Mouse (Mus musculus): ENCODE measurements at regions not wholly inside any gene's neighbourhood (a gene's known extent, or its start where the extent isn't known, plus 50 kb on each side); places are given as distances from the start of the nearest gene placed in this dataset.

- H3K36me3 ChIP-seq (ENCODE audit: control insufficient read depth, insufficient read depth, low read length) = no peaks in the 10 kb centered on the region
- H3K27ac ChIP-seq (ENCODE audit: low read depth, low read length) = no peak overlapping the region
- no peak overlapping the region for H3K9ac ChIP-seq (ENCODE audit: low read length)
- DNase-seq (ENCODE audit: low spot score) = no peak
- no peaks in the 10 kb centered on the region for H3K9me3 ChIP-seq (replicated peaks; ENCODE audit: control insufficient read depth, low read length)
- no peak overlapping the region for H3K4me2 ChIP-seq (ENCODE audit: low read length)
- no peak overlapping the region for H3K4me3 ChIP-seq (ENCODE audit: low read depth, low read length)
- no peak for ATAC-seq
- no peaks in the 10 kb centered on the region for H3K4me1 ChIP-seq (ENCODE audit: control insufficient read depth, insufficient read depth, low read length)
- 84% methylated on average over 4 of the region's 4 CpGs for WGBS
- H3K27me3 ChIP-seq (replicated peaks; ENCODE audit: control insufficient read depth, insufficient read depth, low read length) = no peaks in the 10 kb centered on the region
Observed at GRCm38 (mm10) chr12:15965921-15966320, 149.2 kb upstream of the Trib2 start.

GRCm38 (mm10) chr12:15964073-15964472 lies 147.4 kb upstream of the Trib2 start:
- Histone ChIP-seq H3K9me3 (replicated peaks; ENCODE audit: control insufficient read depth, low read length) (no peaks in the 10 kb centered on the region), H3K36me3 (ENCODE audit: control insufficient read depth, insufficient read depth, low read length) (no peaks in the 10 kb centered on the region), H3K4me2 (ENCODE audit: low read length) (no peak overlapping the region), H3K4me1 (ENCODE audit: control insufficient read depth, insufficient read depth, low read length) (no peaks in the 10 kb centered on the region), H3K9ac (ENCODE audit: low read length) (no peak overlapping the region), H3K4me3 (ENCODE audit: low read depth, low read length) (no peak overlapping the region), H3K27ac (ENCODE audit: low read depth, low read length) (no peak overlapping the region), H3K27me3 (replicated peaks; ENCODE audit: control insufficient read depth, insufficient read depth, low read length) (no peaks in the 10 kb centered on the region)
- 92% methylated on average over 4 of the region's 4 CpGs for WGBS
- ATAC-seq (no peak), DNase-seq (ENCODE audit: low spot score) (no peak)

GRCm38 (mm10) chr12:15961834-15962233 lies 145.1 kb upstream of the Trib2 start:
- no peaks in the 10 kb centered on the region for H3K4me1 ChIP-seq (ENCODE audit: control insufficient read depth, insufficient read depth, low read length)
- no peak overlapping the region for H3K4me2 ChIP-seq (ENCODE audit: low read length)
- H3K27ac ChIP-seq (ENCODE audit: low read depth, low read length) = no peak overlapping the region
- 89% methylated on average over 2 of the region's 2 CpGs for WGBS
- no peak overlapping the region for H3K9ac ChIP-seq (ENCODE audit: low read length)
- no peak for DNase-seq (ENCODE audit: low spot score)
- H3K4me3 ChIP-seq (ENCODE audit: low read depth, low read length) = no peak overlapping the region
- H3K27me3 ChIP-seq (replicated peaks; ENCODE audit: control insufficient read depth, insufficient read depth, low read length) = no peaks in the 10 kb centered on the region
- no peaks in the 10 kb centered on the region for H3K36me3 ChIP-seq (ENCODE audit: control insufficient read depth, insufficient read depth, low read length)
- no peak for ATAC-seq
- H3K9me3 ChIP-seq (replicated peaks; ENCODE audit: control insufficient read depth, low read length) = no peaks in the 10 kb centered on the region

GRCm38 (mm10) chr12:15937443-15938237 lies 120.9 kb upstream of the Trib2 start:
- no peaks in the 10 kb centered on the region for H3K27me3 ChIP-seq (replicated peaks; ENCODE audit: control insufficient read depth, insufficient read depth, low read length)
- no peak overlapping the region for H3K4me2 ChIP-seq (ENCODE audit: low read length)
- H3K9me3 ChIP-seq (replicated peaks; ENCODE audit: control insufficient read depth, low read length) = no peaks in the 10 kb centered on the region
- H3K9ac ChIP-seq (ENCODE audit: low read length) = no peak overlapping the region
- WGBS = 15% methylated on average over 8 of the region's 8 CpGs
- H3K4me3 ChIP-seq (ENCODE audit: low read depth, low read length) = no peak overlapping the region
- no peaks in the 10 kb centered on the region for H3K36me3 ChIP-seq (ENCODE audit: control insufficient read depth, insufficient read depth, low read length)
- no peak overlapping the region for H3K27ac ChIP-seq (ENCODE audit: low read depth, low read length)
- H3K4me1 ChIP-seq (ENCODE audit: control insufficient read depth, insufficient read depth, low read length) = peaks cover 4% of the 10 kb centered on the region; the same call in 1 of the 2 replicates
- peak; percentile 2 for DNase-seq (ENCODE audit: low spot score)
- no peak; the same call in 1 of the 2 replicates for ATAC-seq

DNA sequence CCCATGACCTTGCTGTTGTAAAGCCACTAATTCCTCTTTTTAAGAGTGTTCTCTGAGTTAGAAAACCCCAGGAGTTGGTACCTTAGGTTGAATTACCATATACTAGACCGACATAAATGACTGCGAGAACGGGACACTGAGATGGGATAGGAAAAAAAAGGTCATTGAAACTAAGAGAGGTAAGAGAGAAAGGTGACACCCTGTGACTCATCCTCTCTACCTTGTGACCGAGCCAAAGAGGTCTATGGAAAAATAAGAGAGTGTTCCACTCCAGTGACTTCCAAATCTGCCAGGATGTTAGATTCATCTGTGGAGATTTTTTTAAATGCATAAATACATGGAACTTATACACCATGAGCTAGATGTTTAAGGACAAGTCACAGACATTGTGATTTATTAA lies 115.3 kb upstream of the Trib2 start:
- Histone ChIP-seq H3K9me3 (replicated peaks; ENCODE audit: control insufficient read depth, low read length) (no peaks in the 10 kb centered on the region), H3K27me3 (replicated peaks; ENCODE audit: control insufficient read depth, insufficient read depth, low read length) (no peaks in the 10 kb centered on the region), H3K4me3 (ENCODE audit: low read depth, low read length) (no peak overlapping the region), H3K4me1 (ENCODE audit: control insufficient read depth, insufficient read depth, low read length) (no peaks in the 10 kb centered on the region), H3K9ac (ENCODE audit: low read length) (no peak overlapping the region), H3K4me2 (ENCODE audit: low read length) (no peak overlapping the region), H3K36me3 (ENCODE audit: control insufficient read depth, insufficient read depth, low read length) (no peaks in the 10 kb centered on the region), H3K27ac (ENCODE audit: low read depth, low read length) (no peak overlapping the region)
- ATAC-seq = no peak
- DNase-seq (ENCODE audit: low spot score) = no peak
- 88% methylated on average over 4 of the region's 4 CpGs for WGBS

GRCm38 (mm10) chr12:15931535-15931934 lies 114.8 kb upstream of the Trib2 start:
- no peaks in the 10 kb centered on the region for H3K27me3 ChIP-seq (replicated peaks; ENCODE audit: control insufficient read depth, insufficient read depth, low read length)
- no peaks in the 10 kb centered on the region for H3K36me3 ChIP-seq (ENCODE audit: control insufficient read depth, insufficient read depth, low read length)
- H3K9me3 ChIP-seq (replicated peaks; ENCODE audit: control insufficient read depth, low read length) = no peaks in the 10 kb centered on the region
- no peak overlapping the region for H3K27ac ChIP-seq (ENCODE audit: low read depth, low read length)
- no peak overlapping the region for H3K4me3 ChIP-seq (ENCODE audit: low read depth, low read length)
- H3K4me2 ChIP-seq (ENCODE audit: low read length) = no peak overlapping the region
- DNase-seq (ENCODE audit: low spot score) = no peak
- no peak for ATAC-seq
- no peaks in the 10 kb centered on the region for H3K4me1 ChIP-seq (ENCODE audit: control insufficient read depth, insufficient read depth, low read length)
- H3K9ac ChIP-seq (ENCODE audit: low read length) = no peak overlapping the region
- WGBS = 91% methylated on average over 4 of the region's 4 CpGs

- no peaks in the 10 kb centered on the region for H3K4me1 ChIP-seq (ENCODE audit: control insufficient read depth, insufficient read depth, low read length)
- DNase-seq (ENCODE audit: low spot score) = no peak
- no peak overlapping the region for H3K27ac ChIP-seq (ENCODE audit: low read depth, low read length)
- H3K36me3 ChIP-seq (ENCODE audit: control insufficient read depth, insufficient read depth, low read length) = no peaks in the 10 kb centered on the region
- 95% methylated on average over 3 of the region's 3 CpGs for WGBS
- H3K9me3 ChIP-seq (replicated peaks; ENCODE audit: control insufficient read depth, low read length) = no peaks in the 10 kb centered on the region
- no peak overlapping the region for H3K9ac ChIP-seq (ENCODE audit: low read length)
- ATAC-seq = no peak
- no peak overlapping the region for H3K4me2 ChIP-seq (ENCODE audit: low read length)
- no peaks in the 10 kb centered on the region for H3K27me3 ChIP-seq (replicated peaks; ENCODE audit: control insufficient read depth, insufficient read depth, low read length)
- H3K4me3 ChIP-seq (ENCODE audit: low read depth, low read length) = no peak overlapping the region
Observed at GRCm38 (mm10) chr12:15930155-15930554, 113.4 kb upstream of the Trib2 start.

DNA sequence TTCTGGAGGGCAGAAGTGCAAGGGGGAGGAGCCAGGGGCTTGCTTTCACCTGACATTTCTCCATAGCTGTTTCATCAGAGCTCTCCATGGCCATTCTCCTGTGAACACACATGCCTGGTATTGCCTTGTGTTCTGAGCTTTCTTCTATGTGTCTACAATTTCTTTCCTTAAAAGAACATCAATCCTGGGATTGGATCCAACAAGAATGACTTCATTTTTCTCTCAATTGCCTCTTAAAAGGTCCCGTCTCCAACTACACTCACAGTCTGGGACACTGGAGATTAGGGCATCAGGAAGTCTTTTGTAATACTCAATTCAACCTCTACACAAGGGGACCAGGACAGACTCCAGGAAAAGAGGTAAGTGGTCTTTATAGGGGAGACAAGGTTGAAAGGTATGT lies 112.8 kb upstream of the Trib2 start:
- no peak overlapping the region for H3K4me3 ChIP-seq (ENCODE audit: low read depth, low read length)
- no peak for ATAC-seq
- no peak for DNase-seq (ENCODE audit: low spot score)
- no peaks in the 10 kb centered on the region for H3K36me3 ChIP-seq (ENCODE audit: control insufficient read depth, insufficient read depth, low read length)
- 65% methylated on average over 1 of the region's 1 CpGs for whole genome bisulfite sequencing
- H3K27me3 ChIP-seq (replicated peaks; ENCODE audit: control insufficient read depth, insufficient read depth, low read length) = no peaks in the 10 kb centered on the region
- no peak overlapping the region for H3K4me2 ChIP-seq (ENCODE audit: low read length)
- no peaks in the 10 kb centered on the region for H3K4me1 ChIP-seq (ENCODE audit: control insufficient read depth, insufficient read depth, low read length)
- no peaks in the 10 kb centered on the region for H3K9me3 ChIP-seq (replicated peaks; ENCODE audit: control insufficient read depth, low read length)
- H3K9ac ChIP-seq (ENCODE audit: low read length) = no peak overlapping the region
- H3K27ac ChIP-seq (ENCODE audit: low read depth, low read length) = no peak overlapping the region

- ATAC-seq = no peak
- no peaks in the 10 kb centered on the region for H3K36me3 ChIP-seq (ENCODE audit: control insufficient read depth, insufficient read depth, low read length)
- peak; percentile 15 for DNase-seq (ENCODE audit: low spot score)
- no peak overlapping the region for H3K4me2 ChIP-seq (ENCODE audit: low read length)
- H3K4me3 ChIP-seq (ENCODE audit: low read depth, low read length) = no peak overlapping the region
- no peak overlapping the region for H3K27ac ChIP-seq (ENCODE audit: low read depth, low read length)
- no peaks in the 10 kb centered on the region for H3K27me3 ChIP-seq (replicated peaks; ENCODE audit: control insufficient read depth, insufficient read depth, low read length)
- H3K9me3 ChIP-seq (replicated peaks; ENCODE audit: control insufficient read depth, low read length) = no peaks in the 10 kb centered on the region
- no peak overlapping the region for H3K9ac ChIP-seq (ENCODE audit: low read length)
- H3K4me1 ChIP-seq (ENCODE audit: control insufficient read depth, insufficient read depth, low read length) = no peaks in the 10 kb centered on the region
- WGBS = 83% methylated on average over 1 of the region's 1 CpGs
Observed at GRCm38 (mm10) chr12:15918291-15918690, 101.6 kb upstream of the Trib2 start.

All from forebrain, embryonic 14.5 days (tissue).